Mouse (Mus musculus) CH12.LX (cell line): ENCODE results near the gene Mrpl42. TPM values are rescaled to one million over a fixed set of nuclear protein-coding genes. Genes with fewer than 3 reads are reported as not detected.

Experiments
- DNase-seq: peaks from one replicate; pipeline ENCODE4 v3.0.0-alpha.2; 2013; ENCODE audit errors: extremely low read depth
- H3K27ac ChIP-seq: 2 replicates; pipeline ENCODE4 v1.5.1; 2012; ENCODE audit warnings: low read depth, mild to moderate bottlenecking, control low read depth, moderate library complexity; ENCODE audit not compliant: insufficient read depth
- H3K27me3 ChIP-seq: replicated peaks from 2 replicates; pipeline ENCODE3; 2012; ENCODE audit warnings: inconsistent platforms
- H3K36me3 ChIP-seq, 2 experiments: replicated peaks in 1 of 2; 2 replicates each; pipeline versions ENCODE3 to v1.6.1; 2012; ENCODE audit warnings: inconsistent platforms in 1 of 2, low read length in 1 of 2, mild to moderate bottlenecking in 1 of 2, mixed read lengths in 1 of 2, moderate library complexity in 1 of 2; ENCODE audit not compliant: control insufficient read depth in 1 of 2, insufficient read depth in 1 of 2
- H3K4me1 ChIP-seq, 2 experiments: 2 replicates each; pipeline ENCODE4 v1.6.1; 2012; ENCODE audit warnings: inconsistent platforms in 1 of 2, moderate library complexity in 1 of 2; ENCODE audit not compliant: insufficient read depth in 2 of 2, control insufficient read depth in 1 of 2
- H3K4me2 ChIP-seq: 2 replicates; pipeline ENCODE4 v1.6.1; 2012; ENCODE audit warnings: low read depth, mild to moderate bottlenecking, control low read depth; ENCODE audit not compliant: poor library complexity, insufficient read depth, severe bottlenecking
- H3K4me3 ChIP-seq, 3 experiments: fragments of 150-350 bp in 1 of 3; sonication (generic) in 1 of 3; replicated peaks in 1 of 3; 2 replicates each; pipeline versions ENCODE3 to v1.5.1; 2011 to 2012; ENCODE audit warnings: low read depth in 2 of 3, low read length in 2 of 3, mild to moderate bottlenecking in 2 of 3, moderate library complexity in 2 of 3, control low read depth in 1 of 3, improper control_type of control experiment in 1 of 3, inconsistent platforms in 1 of 3, mixed read lengths in 1 of 3; ENCODE audit not compliant: poor library complexity in 1 of 3
- H3K79me2 ChIP-seq: replicated peaks from 2 replicates; pipeline ENCODE4 v1.6.1; 2012; ENCODE audit warnings: mild to moderate bottlenecking, moderate library complexity; ENCODE audit not compliant: control insufficient read depth, poor library complexity, insufficient read depth, severe bottlenecking; ENCODE audit errors: extremely low read depth
- H3K9ac ChIP-seq: 2 replicates; pipeline ENCODE4 v1.6.1; 2012; ENCODE audit warnings: low read depth, mild to moderate bottlenecking, control low read depth, moderate library complexity; ENCODE audit not compliant: insufficient read depth
- H3K9me3 ChIP-seq: replicated peaks from 2 replicates; pipeline ENCODE3; 2012; ENCODE audit warnings: low read length, inconsistent platforms, mixed read lengths
- BHLHE40 ChIP-seq: IDR thresholded peaks from 2 replicates; pipeline ENCODE4 v1.6.1; 2011; ENCODE audit warnings: mild to moderate bottlenecking, low read depth, low read length, improper control_type of control experiment
- CHD1 ChIP-seq: IDR thresholded peaks from 2 replicates; pipeline ENCODE4 v1.6.1; 2012; ENCODE audit warnings: low read depth, low read length, improper control_type of control experiment, inconsistent platforms
- CTCF ChIP-seq, 2 experiments: IDR thresholded peaks in 1 of 2; conservative IDR thresholded peaks in 1 of 2; 2 replicates each; pipeline ENCODE4 v1.5.1; 2011 to 2012; ENCODE audit warnings: low read depth in 2 of 2, low read length in 2 of 2, improper control_type of control experiment in 1 of 2, inconsistent platforms in 1 of 2, mild to moderate bottlenecking in 1 of 2, moderate library complexity in 1 of 2
- E2F4 ChIP-seq: IDR thresholded peaks from 2 replicates; pipeline ENCODE4 v1.6.1; 2011; ENCODE audit warnings: low read depth, low read length, improper control_type of control experiment; ENCODE audit not compliant: insufficient replicate concordance
- ELF1 ChIP-seq: IDR thresholded peaks from 2 replicates; pipeline ENCODE4 v1.6.1; 2014; ENCODE audit warnings: low read depth, mild to moderate bottlenecking, inconsistent platforms, low read length, improper control_type of control experiment
- JUN ChIP-seq: IDR thresholded peaks from 2 replicates; pipeline ENCODE4 v1.6.1; 2011; ENCODE audit warnings: low read depth, mild to moderate bottlenecking, low read length, improper control_type of control experiment, moderate library complexity; ENCODE audit not compliant: insufficient read depth
- JUND ChIP-seq: conservative IDR thresholded peaks from 2 replicates; pipeline ENCODE4 v1.6.1; 2011; ENCODE audit warnings: low read depth, low read length, improper control_type of control experiment
- MAX ChIP-seq: IDR thresholded peaks from 2 replicates; pipeline ENCODE4 v1.6.1; 2011; ENCODE audit warnings: low read length, improper control_type of control experiment
- MAZ ChIP-seq: IDR thresholded peaks from 2 replicates; pipeline ENCODE4 v1.6.1; 2012; ENCODE audit warnings: low read depth, mild to moderate bottlenecking, inconsistent platforms, low read length, improper control_type of control experiment, moderate library complexity
- MEF2A ChIP-seq: IDR thresholded peaks from 2 replicates; pipeline ENCODE4 v1.6.1; 2014; ENCODE audit warnings: low read depth, mild to moderate bottlenecking, inconsistent platforms, low read length, improper control_type of control experiment, borderline replicate concordance
- NELFE ChIP-seq: IDR thresholded peaks from 2 replicates; pipeline ENCODE4 v1.6.1; 2011; ENCODE audit warnings: low read depth, low read length, improper control_type of control experiment
- NRF1 ChIP-seq: IDR thresholded peaks from 2 replicates; pipeline ENCODE4 v1.6.1; 2014; ENCODE audit warnings: low read depth, mild to moderate bottlenecking, inconsistent platforms, low read length, improper control_type of control experiment, moderate library complexity
- PAX5 ChIP-seq: IDR thresholded peaks from 2 replicates; pipeline ENCODE4 v1.6.1; 2012; ENCODE audit warnings: low read length, inconsistent platforms, mixed read lengths
- SIN3A ChIP-seq: IDR thresholded peaks from 2 replicates; pipeline ENCODE4 v1.6.1; 2012; ENCODE audit warnings: low read length, improper control_type of control experiment, inconsistent platforms
- SMC3 ChIP-seq: IDR thresholded peaks from 2 replicates; pipeline ENCODE4 v1.6.1; 2011; ENCODE audit warnings: low read depth, low read length, improper control_type of control experiment
- TCF12 ChIP-seq: IDR thresholded peaks from 2 replicates; pipeline ENCODE4 v1.6.1; 2014; ENCODE audit warnings: low read depth, mild to moderate bottlenecking, inconsistent platforms, low read length, improper control_type of control experiment
- ZNF384 ChIP-seq: IDR thresholded peaks from 2 replicates; pipeline ENCODE4 v1.6.1; 2012; ENCODE audit warnings: low read depth, low read length, improper control_type of control experiment, inconsistent platforms
- dilution Hi-C: fragments of 300-500 bp; cut with MboI; formaldehyde crosslinking; loops from 2 replicates; pipeline ENCODE4 v1.14.3; 2020; ENCODE audit warnings: low sequenced_read_pairs; ENCODE audit not compliant: extremely low pct_unique_long_range_greater_than_20kb, extremely low pct_ligation_motif_present
- in situ Hi-C: fragments of 300-500 bp; cut with MboI; formaldehyde crosslinking; loops from 3 replicates; pipeline ENCODE4 v1.14.3; 2019; ENCODE audit warnings: low sequenced_read_pairs, low pct_ligation_motif_present, low pct_unique_long_range_greater_than_20kb, mixed read lengths
- polyA plus RNA-seq: library from polyadenylated mRNA; unstranded; fragments of >175 nt; gene quantifications from 2 replicates; pipeline ENCODE4 v1.2.1, GENCODE M21; 2012; ENCODE audit warnings: low read depth; ENCODE audit not compliant: insufficient read length
- total RNA-seq, 2 experiments: library from RNA; depleted of rRNA; stranded (reverse); fragments of 300-350 nt in 1 of 2; fragments of >200 nt in 1 of 2; gene quantifications; 2 replicates each; pipeline ENCODE4 v1.2.3; 2012 to 2014

Gene Mrpl42
- total and polyA plus RNA-seq, 3 experiments: 161 to 389 (median 223) TPM

- no peak overlapping the region for H3K4me3 ChIP-seq
- DNase-seq: no peak
- TF ChIP-seq JUN (no peak), BHLHE40 (no peak), NELFE (no peak), CTCF (conservative IDR thresholded peaks at IDR 0.05 in 1 of 2, IDR thresholded peaks at IDR 0.05 in 1 of 2; ENCODE audit: low read depth in 2 of 2, low read length in 2 of 2) (no peak), CHD1 (no peak), ZNF384 (no peak), SMC3 (no peak), TCF12 (no peak)
- H3K36me3 ChIP-seq: peaks cover 27 to 51% of the 10 kb centered on the region in 2 experiments
- no peak overlapping the region for H3K4me2 ChIP-seq
- dilution Hi-C loops: no loop called here
- no peaks in the 10 kb centered on the region for H3K9me3 ChIP-seq
- peaks cover 16% of the 10 kb centered on the region for H3K79me2 ChIP-seq
- H3K4me1 ChIP-seq: peaks cover 3 to 62% of the 10 kb centered on the region in 2 experiments; a peak in 3 of 4 replicates
- H3K27me3 ChIP-seq: no peaks in the 10 kb centered on the region
- no peak overlapping the region for H3K9ac ChIP-seq
- H3K27ac ChIP-seq: no peak overlapping the region
- in situ Hi-C loops: loop anchor here (25.0 kb wide), 1 partner anchor 543 kb away; no protein-coding TSS in a partner anchor
These were observed 42.3 kb upstream of the Mrpl42 start for GRCm38 (mm10) chr10:95544004-95544403.

- Histone ChIP-seq H3K9ac (no peak overlapping the region), H3K4me1 (peaks cover 3 to 63% of the 10 kb centered on the region in 2 experiments; a peak in 3 of 4 replicates), H3K9me3 (no peaks in the 10 kb centered on the region), H3K36me3 (peaks cover 27 to 54% of the 10 kb centered on the region in 2 experiments), H3K27me3 (no peaks in the 10 kb centered on the region), H3K4me3 (no peak overlapping the region), H3K4me2 (no peak overlapping the region), H3K27ac (no peak overlapping the region), H3K79me2 (peaks cover 22% of the 10 kb centered on the region)
- in situ Hi-C loops: loop anchor here (25.0 kb wide), 1 partner anchor 544 kb away; no protein-coding TSS in a partner anchor
- no peak for DNase-seq
- no peak for TF ChIP-seq E2F4
- TF ChIP-seq ELF1: no peak
- no peak for TF ChIP-seq JUND
- no peak for TF ChIP-seq NRF1
- TF ChIP-seq PAX5: no peak
- no peak for TF ChIP-seq CTCF (conservative IDR thresholded peaks at IDR 0.05 in 1 of 2, IDR thresholded peaks at IDR 0.05 in 1 of 2; ENCODE audit: low read depth in 2 of 2, low read length in 2 of 2)
- dilution Hi-C loops: no loop called here
These were observed 41.6 kb upstream of the Mrpl42 start for GRCm38 (mm10) chr10:95543377-95543776.

DNA sequence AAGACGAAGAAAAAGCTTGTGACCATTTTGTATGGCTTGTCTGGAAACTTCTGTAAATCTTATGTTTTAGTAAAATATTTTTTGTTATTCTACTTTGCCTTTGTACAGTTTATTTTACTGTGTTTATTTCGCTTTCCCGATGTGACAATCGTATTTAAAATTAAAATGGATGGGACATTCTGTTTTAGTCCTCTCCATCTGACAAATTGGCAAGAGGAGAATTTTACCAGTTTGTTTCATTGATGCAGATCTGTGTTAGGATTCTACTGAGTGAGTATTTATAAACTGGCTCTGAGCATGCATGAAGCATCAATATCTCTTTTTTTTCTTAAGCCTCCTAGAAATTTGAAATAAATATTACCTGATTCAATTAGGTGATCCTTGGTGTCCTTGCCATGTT lies 41.2 kb upstream of the Mrpl42 start:
- no peaks in the 10 kb centered on the region for H3K27me3 ChIP-seq
- dilution Hi-C loops: no loop called here
- no peak overlapping the region for H3K27ac ChIP-seq
- peaks cover 3 to 61% of the 10 kb centered on the region in 2 experiments; a peak in 3 of 4 replicates for H3K4me1 ChIP-seq
- no peak overlapping the region for H3K9ac ChIP-seq
- in situ Hi-C loops: loop anchor here (25.0 kb wide), 1 partner anchor 544 kb away; no protein-coding TSS in a partner anchor
- H3K79me2 ChIP-seq: peaks cover 27% of the 10 kb centered on the region
- H3K36me3 ChIP-seq: peaks cover 27 to 54% of the 10 kb centered on the region in 2 experiments
- H3K4me2 ChIP-seq: no peak overlapping the region
- H3K4me3 ChIP-seq: no peak overlapping the region
- DNase-seq: no peak
- H3K9me3 ChIP-seq: no peaks in the 10 kb centered on the region
- TF ChIP-seq MAZ (no peak), MEF2A (no peak), PAX5 (no peak), TCF12 (no peak), MAX (no peak), SIN3A (no peak)
